Mouse (Mus musculus): ENCODE data around the gene Zfp385c. TPM values are rescaled to one million over a fixed set of nuclear protein-coding genes. Genes with fewer than 3 reads are reported as not detected.

Zfp385c gene
- polyA plus RNA-seq, 1 experiment from 2014 or later: 0.31 TPM

DNA sequence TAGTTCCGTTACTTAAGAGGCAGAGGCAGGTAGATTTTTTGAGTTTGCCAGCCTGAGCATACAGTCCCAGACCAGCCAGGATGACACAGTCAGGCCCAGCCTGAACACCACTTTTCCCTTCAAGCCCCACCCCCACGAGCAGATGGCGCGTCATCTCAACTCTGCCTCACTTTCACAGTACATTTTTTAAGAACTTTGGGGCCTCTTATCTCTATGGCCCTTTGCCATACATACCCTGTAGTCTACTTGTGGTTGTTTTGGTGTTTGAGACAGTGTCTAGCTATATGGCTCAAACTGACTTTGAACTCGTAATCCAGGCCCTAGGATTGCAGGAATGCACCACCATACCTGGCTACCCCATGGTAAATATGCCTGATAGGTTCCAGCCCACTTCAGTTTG, 64.2 kb downstream of the Zfp385c start:
- H3K9me3 ChIP-seq (ENCODE audit: control insufficient read depth, low read length): no peaks in the 10 kb centered on the region
- ATAC-seq: no peak
- H3K36me3 ChIP-seq (ENCODE audit: control insufficient read depth, insufficient read depth, low read length): peaks cover 12% of the 10 kb centered on the region
- H3K27ac ChIP-seq (ENCODE audit: low read length): no peak overlapping the region
- H3K4me2 ChIP-seq (ENCODE audit: low read depth, low read length): no peak overlapping the region
- H3K4me3 ChIP-seq (ENCODE audit: low read length): no peak overlapping the region
- 92% methylated on average over 5 of the region's 5 CpGs for WGBS
- peaks cover 29% of the 10 kb centered on the region for H3K4me1 ChIP-seq (ENCODE audit: control insufficient read depth, insufficient read depth, low read length)
- H3K9ac ChIP-seq (ENCODE audit: low read depth, low read length): no peak overlapping the region
- no peaks in the 10 kb centered on the region; the same call in 1 of the 2 replicates for H3K27me3 ChIP-seq (replicated peaks; ENCODE audit: control insufficient read depth, insufficient read depth, low read length)

DNA sequence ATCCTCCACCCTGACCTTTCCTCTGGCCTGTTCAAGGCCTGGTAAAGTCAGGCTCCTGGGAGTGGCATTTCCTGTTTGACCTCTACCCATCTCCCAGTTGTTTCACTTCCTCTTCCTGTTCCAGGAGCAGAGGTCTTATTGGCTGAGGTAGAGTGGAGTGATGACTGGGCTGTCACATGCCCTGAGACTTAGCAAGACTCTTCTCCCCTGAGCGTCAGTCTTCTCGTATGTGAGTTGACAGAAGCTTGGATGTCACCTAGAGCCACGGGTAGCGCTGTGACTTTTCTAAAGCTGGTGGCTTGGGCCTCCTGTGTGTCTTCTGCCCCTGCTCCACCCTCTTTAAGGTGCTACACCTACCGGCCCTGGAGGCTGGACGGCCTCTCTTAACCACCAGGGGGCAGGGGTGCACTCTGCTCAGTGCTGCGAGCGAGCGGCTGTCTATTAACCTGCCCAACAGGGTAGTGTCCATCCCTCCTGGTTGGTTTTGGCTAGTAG, 65.5 kb downstream of the Zfp385c start:
- Histone ChIP-seq H3K4me1 (ENCODE audit: control insufficient read depth, insufficient read depth, low read length) (peaks cover 29% of the 10 kb centered on the region), H3K9me3 (ENCODE audit: control insufficient read depth, low read length) (no peaks in the 10 kb centered on the region), H3K4me2 (ENCODE audit: low read depth, low read length) (0 out of 2 replicates have a peak overlapping the region, but pooled peaks have one; percentile 6), H3K27ac (ENCODE audit: low read length) (peak overlapping the region; percentile 62), H3K9ac (ENCODE audit: low read depth, low read length) (0 out of 2 replicates have a peak overlapping the region, but pooled peaks have one; percentile 24), H3K36me3 (ENCODE audit: control insufficient read depth, insufficient read depth, low read length) (peaks cover 12% of the 10 kb centered on the region), H3K27me3 (replicated peaks; ENCODE audit: control insufficient read depth, insufficient read depth, low read length) (no peaks in the 10 kb centered on the region), H3K4me3 (ENCODE audit: low read length) (no peak overlapping the region; the same call in 1 of the 2 replicates)
- peak; percentile 76 for ATAC-seq
- 16% methylated on average over 9 of the region's 9 CpGs for WGBS

DNA sequence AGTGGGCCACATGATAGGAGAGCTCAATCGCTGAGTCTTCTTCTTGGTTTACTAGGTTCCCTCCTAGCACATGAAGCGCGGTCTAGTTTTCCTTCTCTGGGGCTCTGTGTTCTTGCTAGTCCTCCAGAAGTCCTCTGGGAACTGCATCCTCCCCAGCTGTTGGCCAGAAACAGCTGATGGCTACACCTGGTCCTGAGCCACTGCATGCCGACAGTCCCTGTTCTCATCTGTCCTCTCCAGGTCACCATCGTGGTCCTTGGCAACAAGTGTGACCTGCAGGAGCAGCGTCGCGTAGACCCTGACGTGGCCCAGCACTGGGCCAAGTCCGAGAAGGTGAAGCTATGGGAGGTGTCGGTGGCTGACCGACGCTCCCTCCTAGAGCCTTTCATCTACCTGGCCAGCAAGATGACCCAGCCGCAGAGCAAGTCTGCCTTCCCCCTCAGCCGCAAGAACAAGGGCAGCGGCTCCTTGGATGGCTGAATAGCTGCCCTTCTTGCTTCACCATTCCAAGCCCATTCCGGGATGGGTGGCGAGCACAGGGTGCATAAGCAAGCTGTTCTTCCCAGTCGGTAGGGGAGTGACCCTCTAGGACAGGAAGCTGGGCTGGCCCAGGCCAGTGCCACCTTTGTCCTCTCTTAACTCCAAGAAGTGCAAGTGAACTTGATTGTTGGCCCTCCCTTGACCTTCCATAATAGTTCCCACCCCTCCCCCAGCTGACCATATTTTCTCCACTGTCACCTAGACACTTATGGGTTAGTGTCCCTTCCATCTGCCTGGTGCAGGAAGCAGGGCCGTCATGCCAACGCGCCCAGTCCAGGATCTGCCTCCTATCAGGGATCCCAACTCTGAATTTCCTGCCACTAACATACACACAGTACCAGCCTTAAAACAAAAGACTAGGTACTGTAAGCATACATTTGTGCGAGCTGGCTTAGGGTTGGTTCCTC, 66.2 kb downstream of the Zfp385c start:
- Histone ChIP-seq H3K4me1 (ENCODE audit: control insufficient read depth, insufficient read depth, low read length) (peaks cover 29% of the 10 kb centered on the region), H3K27me3 (replicated peaks; ENCODE audit: control insufficient read depth, insufficient read depth, low read length) (no peaks in the 10 kb centered on the region), H3K4me2 (ENCODE audit: low read depth, low read length) (0 out of 2 replicates have a peak overlapping the region, but pooled peaks have one; percentile 6), H3K36me3 (ENCODE audit: control insufficient read depth, insufficient read depth, low read length) (peaks cover 12% of the 10 kb centered on the region), H3K9me3 (ENCODE audit: control insufficient read depth, low read length) (no peaks in the 10 kb centered on the region), H3K4me3 (ENCODE audit: low read length) (no peak overlapping the region), H3K9ac (ENCODE audit: low read depth, low read length) (no peak overlapping the region), H3K27ac (ENCODE audit: low read length) (peak overlapping the region; percentile 62)
- no peak for ATAC-seq
- WGBS: 91% methylated on average over 23 of the region's 23 CpGs

DNA sequence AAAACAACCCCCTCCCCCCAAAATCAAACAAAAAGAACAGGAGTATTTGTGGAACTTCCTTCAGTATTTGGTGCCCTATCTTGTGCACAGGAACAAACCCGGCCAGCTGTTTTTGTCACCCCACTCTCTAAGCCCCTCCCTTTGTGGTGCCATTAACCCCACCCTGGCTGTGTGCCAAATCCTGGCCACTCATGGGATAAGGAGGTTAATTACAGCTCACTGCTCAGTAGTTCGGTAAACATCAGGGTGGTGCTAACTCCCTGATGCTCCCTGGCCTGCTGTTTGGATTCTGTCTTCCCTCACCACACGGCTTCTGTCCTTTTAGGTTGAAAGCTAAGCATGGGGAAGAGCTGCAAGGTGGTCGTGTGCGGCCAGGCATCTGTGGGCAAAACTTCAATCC, 68.4 kb downstream of the Zfp385c start:
- peak; percentile 12; the same call in 1 of the 2 replicates for ATAC-seq
- Histone ChIP-seq H3K36me3 (ENCODE audit: control insufficient read depth, insufficient read depth, low read length) (peaks cover 12% of the 10 kb centered on the region), H3K27ac (ENCODE audit: low read length) (peak overlapping the region; percentile 95), H3K4me1 (ENCODE audit: control insufficient read depth, insufficient read depth, low read length) (peaks cover 34% of the 10 kb centered on the region), H3K27me3 (replicated peaks; ENCODE audit: control insufficient read depth, insufficient read depth, low read length) (no peaks in the 10 kb centered on the region), H3K9me3 (ENCODE audit: control insufficient read depth, low read length) (no peaks in the 10 kb centered on the region), H3K9ac (ENCODE audit: low read depth, low read length) (peak overlapping the region; percentile 87), H3K4me3 (ENCODE audit: low read length) (peak overlapping the region; percentile 95), H3K4me2 (ENCODE audit: low read depth, low read length) (peak overlapping the region; percentile 56)
- 31% methylated on average over 5 of the region's 5 CpGs for WGBS

DNA sequence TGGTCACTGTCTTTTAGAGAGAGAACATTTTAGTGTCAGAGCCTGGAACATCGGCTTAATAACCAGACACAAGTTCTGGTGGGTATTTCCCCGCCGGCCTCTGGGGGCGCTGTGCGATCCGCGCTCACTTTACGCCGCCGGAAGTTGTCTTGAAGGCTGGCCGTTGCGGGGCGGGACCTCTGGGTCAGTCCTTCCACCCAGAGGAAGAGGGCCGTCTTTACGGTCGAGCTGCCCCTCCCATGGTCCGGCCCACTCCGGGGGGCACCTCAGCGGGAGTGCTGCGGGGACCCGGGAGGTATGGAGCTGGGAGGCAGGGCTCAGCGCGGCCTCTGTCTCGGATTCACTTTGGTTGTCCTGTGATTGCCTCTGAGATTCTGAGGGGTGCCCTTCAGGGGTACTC, 69.5 kb downstream of the Zfp385c start:
- H3K9me3 ChIP-seq (ENCODE audit: control insufficient read depth, low read length): no peaks in the 10 kb centered on the region
- peak overlapping the region; percentile 95 for H3K27ac ChIP-seq (ENCODE audit: low read length)
- peak; percentile 82 for ATAC-seq
- H3K4me1 ChIP-seq (ENCODE audit: control insufficient read depth, insufficient read depth, low read length): peaks cover 36% of the 10 kb centered on the region
- peak overlapping the region; percentile 87 for H3K9ac ChIP-seq (ENCODE audit: low read depth, low read length)
- peak overlapping the region; percentile 95 for H3K4me3 ChIP-seq (ENCODE audit: low read length)
- peak overlapping the region; percentile 56 for H3K4me2 ChIP-seq (ENCODE audit: low read depth, low read length)
- under 1% methylated on average over 24 of the region's 24 CpGs for WGBS
- H3K27me3 ChIP-seq (replicated peaks; ENCODE audit: control insufficient read depth, insufficient read depth, low read length): no peaks in the 10 kb centered on the region
- H3K36me3 ChIP-seq (ENCODE audit: control insufficient read depth, insufficient read depth, low read length): peaks cover 12% of the 10 kb centered on the region

DNA sequence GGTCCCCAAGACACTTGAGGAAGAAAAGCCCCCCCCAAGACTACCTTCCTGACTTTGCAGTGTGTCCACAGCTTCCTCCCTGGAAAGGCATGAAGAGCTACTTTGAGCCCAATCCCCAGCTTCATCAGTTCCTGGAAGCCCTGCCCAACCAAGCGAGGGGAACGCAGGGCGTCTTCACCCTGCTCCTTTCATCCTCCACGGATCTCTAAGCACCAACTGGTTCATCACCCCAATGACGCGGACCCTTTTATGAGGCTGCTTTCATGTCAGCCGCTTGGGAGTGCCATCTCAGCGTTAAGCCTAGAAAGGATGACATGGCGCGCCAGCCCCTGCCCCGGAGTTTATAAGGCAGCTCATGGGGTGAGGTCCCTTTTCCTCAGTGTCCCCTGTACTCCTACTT, 72.3 kb downstream of the Zfp385c start, which contains the start of gene Dnajc7:
Gene Dnajc7, minus strand, starts transcription at position 187 of the 400 bp plus-strand sequence.
- Histone ChIP-seq H3K9me3 (ENCODE audit: control insufficient read depth, low read length) (no peaks in the 10 kb centered on the region), H3K9ac (ENCODE audit: low read depth, low read length) (peak within 1 kb of the TSS; percentile 96), H3K4me2 (ENCODE audit: low read depth, low read length) (peak within 1 kb of the TSS; percentile 85), H3K4me1 (ENCODE audit: control insufficient read depth, insufficient read depth, low read length) (peaks cover 27% of the 10 kb centered on the region), H3K4me3 (ENCODE audit: low read length) (peak within 1 kb of the TSS; percentile 94), H3K27me3 (replicated peaks; ENCODE audit: control insufficient read depth, insufficient read depth, low read length) (no peaks in the 10 kb centered on the region), H3K36me3 (ENCODE audit: control insufficient read depth, insufficient read depth, low read length) (0 out of 2 replicates have a peak, but pooled peaks cover 4% of the 10 kb centered on the region), H3K27ac (ENCODE audit: low read length) (peak within 1 kb of the TSS; percentile 96)
- ATAC-seq: 0 out of 2 replicates have a peak, but pooled peaks have one; percentile 4
- 4% methylated on average over 11 of the region's 11 CpGs for whole genome bisulfite sequencing

DNA sequence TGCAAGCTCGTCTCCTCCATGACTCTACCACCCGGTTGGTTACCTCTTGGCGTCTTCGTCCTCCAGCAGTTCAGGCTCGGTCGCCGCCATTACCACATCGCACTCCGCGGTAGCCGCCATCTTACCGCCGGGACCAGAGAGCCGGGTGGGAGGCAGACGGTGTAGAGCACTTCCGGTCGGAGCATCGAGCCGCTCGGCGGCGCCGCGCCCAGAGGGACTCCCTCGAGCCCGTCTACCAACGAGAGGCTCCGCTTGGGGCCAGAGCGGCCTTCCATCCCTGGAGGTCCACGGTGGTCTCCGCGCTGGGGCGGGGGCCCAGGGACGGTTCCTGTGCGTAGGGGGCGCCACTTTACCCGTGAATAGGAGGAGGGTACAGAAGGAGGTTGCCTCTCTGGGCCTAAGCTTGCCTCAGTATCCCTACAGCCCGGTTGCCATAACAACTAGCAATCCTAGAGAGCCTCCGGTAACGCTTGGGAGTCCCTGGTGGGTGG, 72.7 kb downstream of the Zfp385c start:
- no peaks in the 10 kb centered on the region for H3K27me3 ChIP-seq (replicated peaks; ENCODE audit: control insufficient read depth, insufficient read depth, low read length)
- H3K36me3 ChIP-seq (ENCODE audit: control insufficient read depth, insufficient read depth, low read length): 0 out of 2 replicates have a peak, but pooled peaks cover 2% of the 10 kb centered on the region
- peaks cover 26% of the 10 kb centered on the region for H3K4me1 ChIP-seq (ENCODE audit: control insufficient read depth, insufficient read depth, low read length)
- H3K9me3 ChIP-seq (ENCODE audit: control insufficient read depth, low read length): no peaks in the 10 kb centered on the region
- peak; percentile 94 for ATAC-seq
- H3K4me3 ChIP-seq (ENCODE audit: low read length): peak overlapping the region; percentile 94
- peak overlapping the region; percentile 85 for H3K4me2 ChIP-seq (ENCODE audit: low read depth, low read length)
- WGBS: under 1% methylated on average over 40 of the region's 40 CpGs
- peak overlapping the region; percentile 96 for H3K27ac ChIP-seq (ENCODE audit: low read length)
- peak overlapping the region; percentile 96 for H3K9ac ChIP-seq (ENCODE audit: low read depth, low read length)

DNA sequence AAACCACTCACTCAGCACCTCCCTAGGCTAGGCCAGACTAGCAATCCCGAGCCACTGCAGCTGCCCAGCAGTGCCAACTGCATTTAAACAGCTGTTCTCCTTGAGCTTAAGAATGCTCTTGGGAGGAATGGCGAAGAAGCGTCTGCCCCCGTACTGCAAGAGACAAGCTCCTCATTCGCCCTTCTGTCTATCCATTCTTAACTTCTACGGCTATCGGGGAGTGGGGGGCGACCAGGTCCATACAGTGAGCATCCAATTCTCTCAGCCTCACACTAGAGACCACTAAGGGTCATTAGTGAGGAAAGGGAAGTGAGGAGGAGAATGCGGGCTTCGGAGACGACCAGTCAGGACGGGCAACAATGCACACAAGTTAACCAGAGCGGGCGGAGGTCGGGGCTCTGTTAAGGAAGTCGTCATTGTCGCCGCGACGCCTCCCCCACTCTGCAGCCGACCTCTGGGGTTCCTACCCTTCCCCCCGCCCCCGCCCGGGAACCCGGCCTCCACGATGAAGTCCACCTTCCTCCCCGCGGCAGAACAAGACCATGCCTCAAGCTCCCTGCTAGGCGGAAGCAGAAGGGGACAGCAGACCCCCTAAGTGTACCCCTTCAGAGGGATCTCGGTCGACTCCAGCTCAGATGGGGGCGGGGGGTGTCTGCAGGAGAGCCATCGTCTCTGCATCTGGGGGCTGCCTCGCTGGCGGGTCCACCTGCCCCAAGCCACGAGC, 73.3 kb downstream of the Zfp385c start, which contains the start of gene Nkiras2:
Gene Nkiras2, plus strand, starts transcription at position 484 of the 724 bp plus-strand sequence.
- peak within 1 kb of the TSS; percentile 96 for H3K9ac ChIP-seq (ENCODE audit: low read depth, low read length)
- H3K27me3 ChIP-seq (replicated peaks; ENCODE audit: control insufficient read depth, insufficient read depth, low read length): no peaks in the 10 kb centered on the region
- peak within 1 kb of the TSS; percentile 85 for H3K4me2 ChIP-seq (ENCODE audit: low read depth, low read length)
- H3K4me3 ChIP-seq (ENCODE audit: low read length): peak within 1 kb of the TSS; percentile 94
- peak; percentile 64 for ATAC-seq
- peak within 1 kb of the TSS; percentile 96 for H3K27ac ChIP-seq (ENCODE audit: low read length)
- no peaks in the 10 kb centered on the region for H3K9me3 ChIP-seq (ENCODE audit: control insufficient read depth, low read length)
- under 1% methylated on average over 36 of the region's 36 CpGs for WGBS
- peaks cover 20% of the 10 kb centered on the region for H3K4me1 ChIP-seq (ENCODE audit: control insufficient read depth, insufficient read depth, low read length)
- no peaks in the 10 kb centered on the region for H3K36me3 ChIP-seq (ENCODE audit: control insufficient read depth, insufficient read depth, low read length)
